Mouse (Mus musculus): ENCODE results near the gene Bdh1. TPM values are rescaled to one million over a fixed set of nuclear protein-coding genes. Genes with fewer than 3 reads are reported as not detected.
A peak's percentile ranks its signal among the peaks of the same experiment; 100 is the strongest.

Gene Bdh1
- total RNA-seq, 2 experiments from 2014 or later, result 3.4 TPM; not detected in 1

GRCm38 (mm10) chr16:31426496-31427126, 4.5 kb downstream of the Bdh1 start:
- ATAC-seq (replicated peaks; ENCODE audit: low FRiP score, poor library complexity, severe bottlenecking), result no peak

DNA sequence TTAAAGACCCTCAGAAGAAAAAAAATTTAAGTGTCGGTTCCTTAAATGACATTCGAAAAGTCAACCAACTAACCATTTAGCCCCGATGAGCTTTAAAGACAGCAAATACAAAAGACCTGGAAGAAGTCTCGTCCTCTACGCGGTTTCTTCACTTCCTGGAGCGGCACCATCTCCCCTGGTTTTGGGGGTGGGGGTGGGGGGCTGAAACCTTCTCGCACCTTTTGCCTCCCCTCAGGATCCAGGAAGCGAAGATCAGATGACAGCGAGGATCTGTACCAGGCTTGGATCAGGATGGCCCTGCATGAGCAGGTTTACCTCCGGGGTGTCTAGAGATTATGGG, 6.2 kb downstream of the Bdh1 start:
- no peak for ATAC-seq (replicated peaks; ENCODE audit: low FRiP score, poor library complexity, severe bottlenecking)

GRCm38 (mm10) chr16:31428675-31429470, 6.8 kb downstream of the Bdh1 start:
- ATAC-seq (replicated peaks; ENCODE audit: low FRiP score, poor library complexity, severe bottlenecking), result no peak

DNA sequence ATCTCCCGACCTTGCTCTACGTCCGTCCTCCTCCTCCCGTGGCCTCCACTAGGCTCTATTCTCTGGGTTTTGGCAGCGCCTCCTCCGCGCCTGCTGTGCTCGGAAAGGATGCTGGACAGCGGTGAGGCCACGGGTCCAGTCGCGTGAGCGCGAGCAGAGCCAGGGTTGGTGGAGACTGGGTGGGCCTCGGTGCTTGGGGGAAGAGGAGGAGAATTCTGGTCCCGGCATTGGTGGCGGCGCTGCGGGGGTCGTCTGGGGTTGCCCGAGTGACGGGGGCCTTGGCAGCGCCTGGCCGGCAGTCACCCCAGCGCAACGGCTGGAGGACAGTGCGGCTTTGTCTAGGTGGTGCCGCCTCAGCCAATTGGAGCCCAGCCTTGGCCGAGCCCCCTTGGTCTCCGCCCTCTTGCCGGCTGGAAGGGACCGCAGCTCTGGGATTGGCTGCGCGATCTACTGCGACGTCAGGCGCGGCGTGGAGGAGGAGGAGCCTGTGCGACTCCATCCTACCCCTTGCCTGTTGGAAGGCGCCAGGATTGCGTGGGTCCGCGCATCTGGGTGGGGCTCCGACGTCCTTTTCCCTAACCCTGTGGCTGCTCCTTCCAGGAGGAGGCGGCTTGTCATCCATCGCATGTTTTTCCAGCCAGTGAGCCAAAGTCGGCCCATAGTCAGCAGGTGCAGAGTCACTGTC, 7.5 kb downstream of the Bdh1 start:
- ATAC-seq (replicated peaks; ENCODE audit: low FRiP score, poor library complexity, severe bottlenecking), result peak; percentile 80

- no peak for ATAC-seq (replicated peaks; ENCODE audit: low FRiP score, poor library complexity, severe bottlenecking)
Observed at GRCm38 (mm10) chr16:31433466-31434110, 11.5 kb downstream of the Bdh1 start.

GRCm38 (mm10) chr16:31435146-31435545, 13.1 kb downstream of the Bdh1 start:
- ATAC-seq (replicated peaks; ENCODE audit: low FRiP score, poor library complexity, severe bottlenecking), result no peak

- ATAC-seq (replicated peaks; ENCODE audit: low FRiP score, poor library complexity, severe bottlenecking), result no peak
Observed at GRCm38 (mm10) chr16:31436085-31436484, 14.0 kb downstream of the Bdh1 start.

DNA sequence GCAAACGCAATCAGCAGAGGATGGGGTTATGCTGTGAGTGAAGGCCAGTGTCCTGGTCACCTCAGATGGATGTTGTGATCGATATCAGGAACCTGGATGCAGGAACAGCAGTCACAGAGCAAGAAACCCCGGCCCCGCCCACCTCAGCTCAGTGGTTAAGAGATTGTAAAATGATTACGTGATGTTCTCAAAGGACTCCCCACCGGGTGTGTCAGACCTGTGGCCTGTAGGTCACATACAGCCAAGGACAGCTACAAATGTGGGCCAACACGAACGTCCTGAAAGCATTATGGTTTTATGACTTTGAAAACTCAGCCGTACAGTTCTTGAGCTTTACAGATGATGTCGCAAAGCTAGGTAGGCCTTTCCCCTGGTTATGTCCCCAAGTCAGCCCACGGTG, 15.3 kb downstream of the Bdh1 start:
- no peak for ATAC-seq (replicated peaks; ENCODE audit: low FRiP score, poor library complexity, severe bottlenecking)

GRCm38 (mm10) chr16:31439529-31439928, 17.4 kb downstream of the Bdh1 start:
- no peak for ATAC-seq (replicated peaks; ENCODE audit: low FRiP score, poor library complexity, severe bottlenecking)

GRCm38 (mm10) chr16:31440046-31440445, 18.0 kb downstream of the Bdh1 start:
- no peak for ATAC-seq (replicated peaks; ENCODE audit: low FRiP score, poor library complexity, severe bottlenecking)

- no peak for ATAC-seq (replicated peaks; ENCODE audit: low FRiP score, poor library complexity, severe bottlenecking)
Observed at GRCm38 (mm10) chr16:31444521-31444920, 22.4 kb downstream of the Bdh1 start.

- ATAC-seq (replicated peaks; ENCODE audit: low FRiP score, poor library complexity, severe bottlenecking), result no peak
Observed at GRCm38 (mm10) chr16:31446067-31446853, 24.2 kb downstream of the Bdh1 start.

DNA sequence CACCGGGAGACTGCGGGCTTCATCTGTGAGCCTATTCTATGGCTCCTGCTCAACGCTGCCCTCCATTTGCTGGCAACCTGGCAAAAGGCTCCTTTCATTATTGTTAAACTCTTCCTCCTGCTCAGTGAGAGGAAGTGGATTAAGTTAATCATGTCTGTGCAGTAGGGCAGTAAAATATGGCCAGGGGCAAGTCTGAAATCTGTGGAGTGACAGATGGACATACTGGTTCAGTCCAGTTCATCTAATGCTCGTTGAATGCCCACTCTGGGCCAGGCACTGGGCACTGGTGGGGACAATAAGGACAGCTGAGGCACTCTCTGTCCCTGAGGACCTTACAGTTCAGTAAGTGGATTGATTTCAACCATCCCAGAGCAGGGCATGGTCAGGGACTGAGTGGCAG, 27.9 kb downstream of the Bdh1 start:
- no peak for ATAC-seq (replicated peaks; ENCODE audit: low FRiP score, poor library complexity, severe bottlenecking)

GRCm38 (mm10) chr16:31451235-31451634, 29.2 kb downstream of the Bdh1 start:
- no peak for ATAC-seq (replicated peaks; ENCODE audit: low FRiP score, poor library complexity, severe bottlenecking)

DNA sequence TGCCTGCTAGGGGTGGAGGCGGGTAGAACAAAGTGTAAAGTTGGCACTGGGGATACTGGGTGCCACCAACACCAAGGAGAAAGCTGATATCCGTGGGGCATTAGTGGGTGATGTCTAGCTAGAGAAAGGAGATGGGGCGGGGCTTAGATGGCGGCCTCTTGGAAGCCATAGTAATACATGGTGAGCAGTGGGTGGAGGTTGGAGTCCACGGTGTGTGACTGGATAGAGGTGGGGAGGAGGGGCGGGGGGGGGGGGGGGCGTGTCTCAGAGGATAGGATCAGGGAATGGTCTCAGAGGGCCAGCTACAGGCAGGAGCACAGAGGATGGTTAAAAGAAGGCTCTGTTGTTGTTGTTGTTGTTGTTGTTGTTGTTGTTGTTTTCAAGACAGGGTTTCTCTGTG, 30.4 kb downstream of the Bdh1 start:
- no peak for ATAC-seq (replicated peaks; ENCODE audit: low FRiP score, poor library complexity, severe bottlenecking)

GRCm38 (mm10) chr16:31454013-31454412, 31.9 kb downstream of the Bdh1 start:
- no peak for ATAC-seq (replicated peaks; ENCODE audit: low FRiP score, poor library complexity, severe bottlenecking)

DNA sequence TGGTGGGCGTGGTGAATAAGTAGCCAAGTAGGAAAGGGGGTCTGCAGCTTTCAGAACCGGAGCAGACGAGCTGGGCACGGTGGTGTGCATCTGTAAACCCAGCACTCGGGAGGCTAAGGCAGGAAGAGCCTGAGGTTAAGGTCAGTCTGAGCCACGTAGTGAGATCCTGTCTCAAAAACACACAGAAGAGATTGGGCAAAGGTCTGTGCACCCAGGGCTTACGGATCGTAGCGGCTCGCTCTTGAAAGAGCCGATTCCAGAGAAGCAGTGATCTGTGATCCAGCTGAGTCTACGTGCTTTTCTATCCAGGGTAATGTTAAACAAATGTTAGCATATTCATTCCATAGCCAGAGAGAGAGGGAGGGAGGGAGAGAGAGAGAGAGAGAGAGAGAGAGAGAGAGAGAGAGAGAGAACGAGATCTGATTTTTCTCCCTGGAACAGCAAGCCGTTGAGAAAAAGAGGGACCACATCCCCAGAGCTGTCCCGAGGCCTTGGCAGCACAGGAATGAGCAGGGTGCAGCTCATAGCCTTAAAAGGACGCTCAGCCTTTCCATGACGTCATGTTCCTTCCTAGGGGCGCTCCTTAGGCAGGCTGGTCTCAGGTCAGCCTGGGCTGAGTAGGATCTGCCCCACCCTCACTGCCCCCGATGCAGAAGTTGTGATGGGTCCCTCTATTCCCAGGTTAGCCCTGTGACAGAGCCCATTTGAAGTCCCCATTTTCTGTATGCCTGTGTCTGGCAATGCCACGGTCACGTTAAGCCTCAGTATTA, 33.4 kb downstream of the Bdh1 start:
- no peak for ATAC-seq (replicated peaks; ENCODE audit: low FRiP score, poor library complexity, severe bottlenecking)

GRCm38 (mm10) chr16:31458229-31458918, 36.3 kb downstream of the Bdh1 start:
- ATAC-seq (replicated peaks; ENCODE audit: low FRiP score, poor library complexity, severe bottlenecking), result peak; percentile 86
